Mouse (Mus musculus) right cerebral cortex, postnatal 36 days (tissue): ENCODE data around the gene Gm17622.

Source experiments
- DNase-seq, 2 experiments: peaks; one replicate each; pipeline ENCODE4 v3.0.0; 2022; ENCODE audit warnings: low spot score in 2 of 2, mixed read lengths in 1 of 2

Gene Gm17622

DNA sequence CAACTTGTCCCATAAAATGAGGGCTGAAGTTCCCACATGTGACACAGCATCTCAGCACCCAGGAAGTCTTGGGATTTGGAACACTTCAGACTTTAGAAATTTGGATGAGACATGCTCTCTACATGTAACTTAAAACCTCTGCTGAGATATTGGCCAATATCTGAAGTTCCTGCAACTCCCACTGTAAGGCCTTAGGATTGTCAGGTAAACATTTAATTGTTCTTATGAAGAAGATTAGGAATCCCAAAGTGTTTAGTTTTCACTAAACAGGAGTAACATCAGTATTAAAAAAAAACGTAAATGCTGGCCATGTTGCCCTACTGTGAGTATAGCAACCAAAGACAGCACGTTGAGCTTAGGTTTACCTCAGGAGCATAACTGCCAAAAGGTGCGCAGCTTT, at the start of gene Gm17622:
TSS of gene Gm17622 (plus strand) at position 301 of the 400 bp plus-strand sequence.
- DNase-seq: no peak

DNA sequence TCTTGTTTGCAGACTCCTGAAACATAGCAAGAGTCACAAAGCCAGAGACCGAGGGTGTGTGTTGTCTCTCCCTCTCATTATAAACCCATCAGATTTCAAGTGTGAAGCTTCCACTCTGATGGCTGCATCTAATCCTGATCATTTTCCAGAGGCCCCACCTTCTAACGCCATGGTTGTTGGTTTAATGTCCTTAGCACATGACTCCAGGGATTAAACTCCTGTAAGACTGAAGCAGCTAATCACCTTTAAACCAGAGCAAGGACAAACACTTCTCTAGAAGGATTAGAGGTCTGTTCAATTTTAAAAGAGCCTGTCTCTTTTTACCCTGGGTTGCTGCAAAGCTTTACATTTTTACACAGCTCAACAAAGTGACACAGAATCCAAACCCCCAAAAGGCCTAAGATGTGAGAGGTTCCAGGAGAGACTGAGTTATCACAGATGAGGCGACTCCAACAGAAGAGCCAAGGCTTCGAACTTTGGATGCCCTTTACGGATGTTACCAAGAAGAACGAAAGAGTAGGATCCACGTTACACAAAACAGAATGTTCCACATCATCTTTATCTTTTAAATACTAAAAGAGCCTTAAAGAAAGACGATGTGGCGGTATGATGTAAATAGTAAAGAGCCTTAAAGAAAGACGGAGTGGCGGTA, 40.2 kb upstream of the Gm17622 start:
- DNase-seq: no peak

GRCm38 (mm10) chr13:96450869-96451268, 39.7 kb upstream of the Gm17622 start:
- no peak for DNase-seq

DNA sequence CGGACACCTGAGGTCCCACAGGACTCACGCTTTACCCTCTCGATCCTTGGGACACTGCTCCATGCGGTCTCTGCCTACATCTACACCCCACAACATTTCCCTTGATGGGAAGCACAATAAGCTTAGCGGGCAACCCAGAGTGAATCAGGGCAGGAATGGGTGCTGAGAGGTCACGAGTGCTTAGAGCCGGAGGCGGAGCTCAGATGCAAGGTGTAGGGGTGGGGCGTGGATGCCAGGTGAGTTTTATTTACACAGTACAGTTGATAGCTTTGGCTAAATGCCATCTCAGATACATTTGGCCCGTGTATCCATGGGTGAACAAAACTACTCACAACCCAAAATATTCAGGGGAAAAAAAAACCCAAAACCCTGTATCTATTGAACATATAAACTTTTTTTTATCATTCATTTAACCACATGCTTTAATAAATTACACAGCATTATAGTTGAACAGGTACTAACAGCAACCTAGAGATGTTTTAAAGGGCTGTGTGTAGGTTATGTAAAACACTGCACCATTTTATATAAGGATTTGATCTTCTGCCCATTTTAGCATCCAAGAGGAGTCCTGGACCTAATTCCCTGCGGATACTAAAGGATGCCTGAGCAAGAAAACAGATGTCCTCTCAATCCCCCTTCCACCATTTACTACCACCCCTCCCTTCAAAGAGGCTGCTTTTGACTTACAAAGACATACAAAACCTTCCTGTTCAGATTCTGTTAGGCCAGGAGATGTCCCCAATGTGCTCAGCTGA, 39.0 kb upstream of the Gm17622 start:
- no peak for DNase-seq

GRCm38 (mm10) chr13:96452621-96453020, 37.9 kb upstream of the Gm17622 start:
- no peak for DNase-seq

DNA sequence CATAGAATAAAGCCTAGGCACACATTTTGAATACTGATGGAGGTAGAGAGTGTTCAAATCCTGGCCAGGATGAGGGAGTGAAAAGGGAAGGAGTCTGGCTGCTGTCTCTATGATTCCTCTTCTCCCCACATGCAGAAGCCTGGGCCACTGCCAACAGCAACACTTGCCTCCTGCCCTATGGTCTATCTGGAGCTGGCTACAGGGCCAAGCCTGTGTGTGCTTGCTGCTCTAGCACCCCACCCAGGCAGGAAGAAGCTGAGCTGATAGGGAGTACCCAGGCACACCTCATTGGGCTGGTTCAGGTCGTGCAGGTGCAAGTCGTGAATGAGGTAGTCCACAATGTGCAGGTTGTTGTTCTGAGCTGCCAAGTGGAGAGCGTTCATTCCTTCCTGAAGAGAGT, 36.2 kb upstream of the Gm17622 start:
- DNase-seq: no peak

DNA sequence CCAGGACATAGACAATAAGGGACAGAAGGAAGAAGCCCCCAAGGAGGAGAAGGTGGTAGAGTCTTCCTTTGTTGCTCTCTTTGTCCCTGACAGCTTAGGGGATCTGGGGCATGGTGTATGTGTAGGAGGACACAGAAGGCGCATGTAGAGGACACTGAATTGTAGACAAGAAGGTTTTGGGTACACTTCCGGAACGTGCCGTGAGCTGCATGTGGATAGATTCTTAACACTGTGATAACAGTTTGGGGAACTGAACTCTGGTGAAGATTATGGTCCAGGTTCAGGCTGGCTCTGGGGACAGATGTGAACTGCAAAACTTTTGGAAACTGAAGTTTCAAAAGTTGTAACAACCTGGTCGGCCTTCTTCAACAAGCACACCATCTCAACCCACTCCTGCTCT, 33.0 kb upstream of the Gm17622 start:
- no peak for DNase-seq

DNA sequence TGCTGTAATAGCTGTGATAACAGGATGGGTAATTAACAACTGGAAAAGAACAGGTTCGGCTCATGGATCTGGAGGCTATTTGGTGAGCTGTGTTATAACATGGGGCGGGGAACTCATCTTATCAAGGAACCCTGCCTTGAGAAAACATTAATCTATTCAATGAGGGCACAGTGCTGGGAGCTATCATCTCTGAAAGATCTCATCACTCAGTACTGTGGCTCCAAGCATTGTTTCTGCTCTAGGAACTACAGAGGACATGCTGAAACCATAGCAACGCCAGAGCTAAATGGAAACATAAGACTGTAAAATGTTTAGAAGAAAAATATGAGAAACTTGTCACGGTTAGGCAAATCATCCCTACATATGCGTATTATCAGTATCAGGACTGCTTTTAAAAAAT, 32.5 kb upstream of the Gm17622 start:
- DNase-seq: no peak

- DNase-seq: no peak
Measured at GRCm38 (mm10) chr13:96458606-96459005, 31.9 kb upstream of the Gm17622 start.

- DNase-seq: no peak
Measured at GRCm38 (mm10) chr13:96462644-96463043, 27.9 kb upstream of the Gm17622 start.

DNA sequence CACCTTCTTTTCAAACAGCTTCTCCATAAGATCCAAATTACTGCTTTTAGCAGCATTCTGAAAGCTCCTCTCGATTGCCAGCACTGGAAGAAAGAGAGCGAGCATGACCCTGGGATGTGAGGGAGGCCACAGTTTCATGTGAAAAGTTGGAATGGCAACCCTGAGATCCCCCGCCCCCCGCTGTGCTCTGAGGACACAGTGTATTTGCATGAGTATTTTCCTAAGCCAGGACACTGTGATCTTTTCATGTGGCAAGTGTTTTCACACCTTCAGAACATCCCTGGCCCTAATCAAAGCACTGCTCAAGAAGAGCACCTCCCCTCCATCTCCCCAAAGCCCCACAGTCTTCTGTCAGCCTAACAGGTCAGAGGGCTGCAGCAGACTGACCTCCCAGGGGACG, 25.2 kb upstream of the Gm17622 start:
- no peak for DNase-seq

- no peak for DNase-seq
Measured at GRCm38 (mm10) chr13:96468678-96469077, 21.9 kb upstream of the Gm17622 start.

DNA sequence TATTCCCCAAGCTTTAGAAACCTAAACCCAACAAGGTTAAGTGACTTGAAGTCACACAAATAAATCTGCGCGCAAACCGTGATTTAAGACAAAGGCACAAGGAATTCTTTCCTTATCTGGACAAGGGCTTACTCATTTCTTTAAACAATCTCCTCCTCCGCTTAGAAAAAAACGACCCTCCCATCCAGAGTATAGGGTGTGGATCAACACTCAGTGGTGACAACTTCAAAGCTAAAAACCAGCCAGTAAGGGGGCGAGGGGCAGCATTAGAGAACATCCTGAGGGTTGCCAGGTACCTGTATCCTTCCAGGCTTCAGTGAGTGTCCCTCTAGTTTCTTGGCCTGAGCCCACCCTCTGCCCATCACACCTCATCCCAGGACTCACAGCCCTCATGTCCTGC, 20.0 kb upstream of the Gm17622 start:
- DNase-seq: no peak

GRCm38 (mm10) chr13:96470957-96471356, 19.6 kb upstream of the Gm17622 start, which contains the start of gene Ankdd1b:
Ankdd1b (minus strand) TSS chr13:96471198.
- no peak for DNase-seq

GRCm38 (mm10) chr13:96477226-96477625, 13.3 kb upstream of the Gm17622 start:
- no peak for DNase-seq

DNA sequence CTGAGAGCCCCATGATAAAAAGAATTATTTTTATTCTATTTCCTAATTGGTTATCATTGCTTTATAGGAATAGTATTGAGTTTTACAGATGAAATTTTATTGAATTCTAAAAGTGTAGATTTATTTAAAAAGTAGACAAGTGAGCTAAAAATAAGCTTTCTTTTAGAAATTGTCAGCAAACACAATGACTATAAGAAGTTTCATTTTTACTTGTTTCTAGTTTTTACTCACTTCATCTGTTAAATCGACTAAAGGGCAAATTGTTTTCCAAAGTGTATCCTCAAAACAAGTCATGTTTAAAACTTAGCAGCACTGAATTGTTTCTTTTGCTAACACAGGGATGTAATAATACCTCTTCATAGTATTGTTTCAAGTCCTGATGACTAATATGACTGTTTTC, 11.5 kb upstream of the Gm17622 start:
- no peak for DNase-seq

GRCm38 (mm10) chr13:96487230-96487629, 3.3 kb upstream of the Gm17622 start:
- no peak for DNase-seq

- DNase-seq: no peak
Measured at GRCm38 (mm10) chr13:96487968-96488367, 2.6 kb upstream of the Gm17622 start.

DNA sequence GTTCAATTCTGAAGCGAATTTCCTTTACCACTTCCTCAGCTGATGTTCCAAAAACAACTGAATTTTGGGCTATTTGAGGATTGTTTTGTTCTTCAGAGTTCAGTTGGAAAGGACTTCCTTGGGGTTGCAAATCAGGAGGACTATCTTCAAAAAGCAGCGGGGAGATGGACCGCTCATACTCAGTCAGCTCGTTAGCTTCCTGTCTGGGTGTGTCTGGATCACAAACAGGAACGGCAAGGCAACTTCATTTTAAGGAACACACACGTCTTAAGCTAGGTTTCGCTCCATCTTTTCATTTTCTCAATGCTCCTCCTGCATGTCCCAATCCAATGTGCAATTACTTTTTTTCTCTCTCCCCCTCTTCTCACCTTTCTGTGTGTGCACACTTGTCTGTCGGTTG, 6.1 kb downstream of the Gm17622 start:
- no peak for DNase-seq

- no peak for DNase-seq
Measured at GRCm38 (mm10) chr13:96499891-96500290, 9.4 kb downstream of the Gm17622 start.

DNA sequence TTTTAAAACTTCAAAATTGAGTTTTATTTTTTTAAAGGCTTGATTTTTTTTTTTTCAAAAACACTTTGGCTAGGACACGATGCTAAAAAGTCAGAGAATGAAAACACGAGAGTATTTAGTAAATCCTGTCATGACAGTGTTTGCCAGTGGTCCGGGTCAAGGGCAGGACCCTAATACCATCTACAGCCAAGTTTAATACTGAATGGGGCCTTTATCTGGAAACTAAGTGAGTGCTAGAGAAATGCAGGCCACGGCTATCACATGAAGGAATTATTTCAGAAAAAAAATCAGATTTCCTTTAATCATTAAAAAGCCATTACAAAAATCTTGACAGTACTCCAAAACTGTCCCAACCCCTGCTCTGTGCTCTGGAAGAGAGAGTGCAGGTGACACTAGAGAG, 15.1 kb downstream of the Gm17622 start:
- DNase-seq: no peak

DNA sequence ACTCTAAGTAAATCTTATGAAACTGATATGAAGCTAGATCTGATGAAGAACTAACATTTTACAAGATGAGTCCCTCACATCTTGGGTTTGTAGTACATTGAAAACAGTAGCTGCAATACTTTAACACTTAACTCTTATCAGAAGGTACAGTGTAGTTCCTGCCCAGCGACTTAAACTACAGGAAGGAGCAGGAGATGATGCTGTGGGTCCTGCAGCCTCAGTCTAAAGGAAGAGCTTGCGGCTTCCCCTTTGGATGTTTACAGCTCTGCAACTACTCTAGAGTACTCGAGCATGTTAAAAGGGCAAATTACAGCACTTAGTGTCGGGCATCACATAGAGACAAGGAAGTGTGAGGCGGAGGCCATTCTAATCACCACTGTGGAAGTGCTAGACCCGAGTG, 15.8 kb downstream of the Gm17622 start:
- no peak for DNase-seq

DNA sequence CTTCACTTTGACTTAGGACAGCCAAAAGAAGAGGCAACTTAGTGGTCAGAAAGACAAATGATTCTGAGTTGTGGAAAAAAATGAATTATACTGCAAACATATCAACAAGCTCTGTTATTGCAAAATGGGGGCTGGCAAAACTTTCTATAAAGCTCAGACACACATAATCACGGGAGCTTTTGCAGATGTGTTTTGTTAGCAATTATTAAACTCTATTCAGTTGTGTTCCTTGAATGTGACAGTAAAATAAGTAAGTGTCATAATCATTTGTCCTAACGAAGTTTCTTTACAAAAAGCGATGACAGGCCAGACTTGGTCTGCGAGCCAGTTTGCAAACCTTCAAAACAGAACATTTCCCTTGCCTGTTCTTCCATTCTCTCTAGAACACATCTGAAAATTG, 17.0 kb downstream of the Gm17622 start:
- no peak for DNase-seq
